Mouse (Mus musculus) forebrain, embryonic 13.5 days (tissue): ENCODE results near the gene Hyou1. TPM values are rescaled to one million over a fixed set of nuclear protein-coding genes. Genes with fewer than 3 reads are reported as not detected.
"Not testable (repeated sequence)": the region's sequence is repeated elsewhere in the genome, so short reads cannot be mapped to it uniquely, and the experiment has no call there.

Experiments used
- ATAC-seq: fragments of 200-750 bp; cut with Nextera tagmentation; 2 replicates; pipeline ENCODE4 v1.8.0; 2017
- H3K27ac ChIP-seq: fragments of 300-500 bp; sonication (generic); 2 replicates; pipeline ENCODE4 v1.5.1; 2015; ENCODE audit warnings: inconsistent platforms, mild to moderate bottlenecking, moderate library complexity
- H3K27me3 ChIP-seq: fragments of 300-500 bp; sonication (generic); 2 replicates; pipeline ENCODE4 v1.6.1; 2015; ENCODE audit warnings: mild to moderate bottlenecking, inconsistent platforms
- H3K36me3 ChIP-seq: fragments of 300-500 bp; sonication (generic); 2 replicates; pipeline ENCODE4 v1.6.1; 2015; ENCODE audit warnings: mild to moderate bottlenecking, inconsistent platforms; ENCODE audit not compliant: poor library complexity, severe bottlenecking
- H3K4me1 ChIP-seq: fragments of 300-500 bp; sonication (generic); 2 replicates; pipeline ENCODE4 v1.6.1; 2015; ENCODE audit warnings: inconsistent platforms
- H3K4me2 ChIP-seq: fragments of 300-500 bp; sonication (generic); 2 replicates; pipeline ENCODE4 v1.6.1; 2015; ENCODE audit warnings: inconsistent platforms, mild to moderate bottlenecking, moderate library complexity
- H3K4me3 ChIP-seq: fragments of 300-500 bp; sonication (generic); 2 replicates; pipeline ENCODE4 v1.5.1; 2015; ENCODE audit warnings: mild to moderate bottlenecking, inconsistent platforms
- H3K9ac ChIP-seq: fragments of 300-500 bp; sonication (generic); 2 replicates; pipeline ENCODE4 v1.6.1; 2015; ENCODE audit warnings: mild to moderate bottlenecking, inconsistent platforms
- H3K9me3 ChIP-seq: fragments of 300-500 bp; sonication (generic); replicated peaks from 2 replicates; pipeline ENCODE4 v1.6.1; 2016; ENCODE audit warnings: inconsistent platforms
- WGBS: fragments of 180-500 bp; shearing (Covaris S2); methylation state at CpG from one replicate; pipeline ENCODE4 v1.1.7; 2015; 5-methylcytosine and 5-hydroxymethylcytosine counted together
- polyA plus RNA-seq: library from polyadenylated mRNA; unstranded; fragments of >200 nt; fragmentation: Nextera tagmentation; extraction: Ambion mirVana; gene quantifications from 2 replicates; pipeline ENCODE4 v1.2.1, GENCODE M21; 2015

The Hyou1 gene
- polyA plus RNA-seq, 1 experiment from 2014 or later: 22.4 TPM

- Histone ChIP-seq H3K4me2 (no peak overlapping the region), H3K9me3 (no peaks in the 10 kb centered on the region), H3K4me3 (no peak overlapping the region), H3K27me3 (no peaks in the 10 kb centered on the region), H3K4me1 (peaks cover 21% of the 10 kb centered on the region), H3K36me3 (peaks cover 64% of the 10 kb centered on the region), H3K27ac (no peak overlapping the region), H3K9ac (no peak overlapping the region)
- ATAC-seq: no peak
- WGBS: 82% methylated on average over 2 of the region's 2 CpGs
These were observed 31.5 kb downstream of the Hyou1 start for GRCm38 (mm10) chr9:44410647-44411336.

- Histone ChIP-seq H3K27ac (no peak overlapping the region), H3K9ac (no peak overlapping the region), H3K4me2 (no peak overlapping the region), H3K4me3 (no peak overlapping the region), H3K27me3 (no peaks in the 10 kb centered on the region), H3K36me3 (peaks cover 68% of the 10 kb centered on the region), H3K9me3 (no peaks in the 10 kb centered on the region), H3K4me1 (peaks cover 13% of the 10 kb centered on the region)
- no peak for ATAC-seq
- WGBS: 84% methylated on average over 1 of the region's 1 CpGs
These were observed 32.4 kb downstream of the Hyou1 start for GRCm38 (mm10) chr9:44411601-44412130.

GRCm38 (mm10) chr9:44412306-44412705 lies 33.0 kb downstream of the Hyou1 start:
- H3K4me2 ChIP-seq: no peak overlapping the region
- no peak overlapping the region for H3K9ac ChIP-seq
- H3K27me3 ChIP-seq: no peaks in the 10 kb centered on the region
- H3K27ac ChIP-seq: no peak overlapping the region
- peaks cover 18% of the 10 kb centered on the region for H3K4me1 ChIP-seq
- 82% methylated on average over 4 of the region's 4 CpGs for WGBS
- H3K36me3 ChIP-seq: peaks cover 68% of the 10 kb centered on the region
- no peak overlapping the region for H3K4me3 ChIP-seq
- H3K9me3 ChIP-seq: no peaks in the 10 kb centered on the region
- no peak for ATAC-seq

- H3K27me3 ChIP-seq: no peaks in the 10 kb centered on the region
- no peak overlapping the region for H3K4me3 ChIP-seq
- peaks cover 22% of the 10 kb centered on the region for H3K4me1 ChIP-seq
- no peaks in the 10 kb centered on the region for H3K9me3 ChIP-seq
- peaks cover 68% of the 10 kb centered on the region for H3K36me3 ChIP-seq
- H3K27ac ChIP-seq: no peak overlapping the region
- no peak for ATAC-seq
- WGBS: 87% methylated on average over 2 of the region's 2 CpGs
- H3K4me2 ChIP-seq: no peak overlapping the region
- H3K9ac ChIP-seq: no peak overlapping the region
These were observed 33.5 kb downstream of the Hyou1 start for GRCm38 (mm10) chr9:44412781-44413180.

GRCm38 (mm10) chr9:44417156-44417891 lies 38.0 kb downstream of the Hyou1 start:
- H3K4me2 ChIP-seq: peak overlapping the region; percentile 85
- peak overlapping the region; percentile 72; the same call in 1 of the 2 replicates for H3K27ac ChIP-seq
- H3K9me3 ChIP-seq: no peaks in the 10 kb centered on the region
- peak overlapping the region; percentile 86 for H3K9ac ChIP-seq
- H3K4me3 ChIP-seq: peak overlapping the region; percentile 81
- peak; percentile 65 for ATAC-seq
- no peaks in the 10 kb centered on the region for H3K27me3 ChIP-seq
- peaks cover 32% of the 10 kb centered on the region for H3K36me3 ChIP-seq
- 7% methylated on average over 25 of the region's 26 CpGs for WGBS
- H3K4me1 ChIP-seq: peaks cover 8% of the 10 kb centered on the region

- Histone ChIP-seq H3K27me3 (no peaks in the 10 kb centered on the region), H3K36me3 (peaks cover 26% of the 10 kb centered on the region), H3K9ac (peak overlapping the region; percentile 86), H3K27ac (peak overlapping the region; percentile 72), H3K4me1 (peaks cover 8% of the 10 kb centered on the region), H3K4me3 (peak overlapping the region; percentile 81), H3K4me2 (peak overlapping the region; percentile 85), H3K9me3 (no peaks in the 10 kb centered on the region)
- WGBS: under 1% methylated on average over 38 of the region's 38 CpGs
- peak; percentile 86 for ATAC-seq
These were observed 38.6 kb downstream of the Hyou1 start for GRCm38 (mm10) chr9:44417892-44418363.

- no peaks in the 10 kb centered on the region for H3K27me3 ChIP-seq
- H3K9ac ChIP-seq: peak within 1 kb of the TSS; percentile 86
- peak within 1 kb of the TSS; percentile 85 for H3K4me2 ChIP-seq
- peak within 1 kb of the TSS; percentile 72 for H3K27ac ChIP-seq
- H3K36me3 ChIP-seq: peaks cover 17% of the 10 kb centered on the region; the same call in 1 of the 2 replicates
- peaks cover 8% of the 10 kb centered on the region for H3K4me1 ChIP-seq
- H3K9me3 ChIP-seq: no peaks in the 10 kb centered on the region
- peak within 1 kb of the TSS; percentile 81 for H3K4me3 ChIP-seq
- WGBS: 80% methylated on average over 14 of the region's 14 CpGs
- ATAC-seq: no peak
These were observed 39.5 kb downstream of the Hyou1 start, which contains the start of gene Ccdc84 for GRCm38 (mm10) chr9:44418519-44419385. Gene Ccdc84, minus strand, starts transcription at chr9:44418569.

GRCm38 (mm10) chr9:44419730-44420129 lies 40.4 kb downstream of the Hyou1 start:
- not testable (repeated sequence) for H3K4me3 ChIP-seq, H3K4me2 ChIP-seq, H3K9me3 ChIP-seq, H3K27ac ChIP-seq, ATAC-seq, H3K36me3 ChIP-seq, H3K4me1 ChIP-seq, H3K27me3 ChIP-seq, H3K9ac ChIP-seq
- 97% methylated on average over 9 of the region's 9 CpGs for WGBS

- Histone ChIP-seq H3K36me3 (peaks cover 8% of the 10 kb centered on the region; the same call in 1 of the 2 replicates), H3K4me1 (peaks cover 8% of the 10 kb centered on the region), H3K4me2 (no peak overlapping the region), H3K9ac (no peak overlapping the region), H3K9me3 (no peaks in the 10 kb centered on the region), H3K27me3 (no peaks in the 10 kb centered on the region), H3K27ac (no peak overlapping the region), H3K4me3 (no peak overlapping the region)
- 85% methylated on average over 5 of the region's 5 CpGs for WGBS
- no peak for ATAC-seq
These were observed 41.1 kb downstream of the Hyou1 start for GRCm38 (mm10) chr9:44420280-44420898.

GRCm38 (mm10) chr9:44423576-44423975 lies 44.3 kb downstream of the Hyou1 start:
- 88% methylated on average over 4 of the region's 4 CpGs for WGBS
- H3K9me3 ChIP-seq: no peaks in the 10 kb centered on the region
- no peaks in the 10 kb centered on the region for H3K27me3 ChIP-seq
- no peaks in the 10 kb centered on the region; the same call in 1 of the 2 replicates for H3K4me1 ChIP-seq
- H3K4me2 ChIP-seq: no peak overlapping the region
- no peaks in the 10 kb centered on the region for H3K36me3 ChIP-seq
- ATAC-seq: no peak
- H3K4me3 ChIP-seq: no peak overlapping the region
- H3K27ac ChIP-seq: no peak overlapping the region
- H3K9ac ChIP-seq: no peak overlapping the region

GRCm38 (mm10) chr9:44432577-44433185 lies 53.4 kb downstream of the Hyou1 start:
- 57% methylated on average over 5 of the region's 5 CpGs for WGBS
- no peak for ATAC-seq
- Histone ChIP-seq H3K9me3 (no peaks in the 10 kb centered on the region), H3K27ac (no peak overlapping the region), H3K4me3 (no peak overlapping the region), H3K36me3 (no peaks in the 10 kb centered on the region), H3K4me1 (0 out of 2 replicates have a peak, but pooled peaks cover 3% of the 10 kb centered on the region), H3K9ac (no peak overlapping the region), H3K4me2 (no peak overlapping the region), H3K27me3 (no peaks in the 10 kb centered on the region)
